Mouse (Mus musculus): ENCODE data around the gene Gm48552.

The Gm48552 gene

GRCm38 (mm10) chr10:81387716-81388115 lies 1.1 kb upstream of the Gm48552 start:
- DNase-seq (ENCODE audit: low spot score), result no peak

- no peak for DNase-seq (ENCODE audit: low spot score)
These were observed 568 bp downstream of the Gm48552 start for GRCm38 (mm10) chr10:81389373-81389772.

- DNase-seq (ENCODE audit: low spot score), result no peak
These were observed 1.2 kb downstream of the Gm48552 start for GRCm38 (mm10) chr10:81389801-81390677.

- no peak for DNase-seq (ENCODE audit: low spot score)
These were observed 1.8 kb downstream of the Gm48552 start for GRCm38 (mm10) chr10:81390678-81390965.

GRCm38 (mm10) chr10:81392270-81392669 lies 3.5 kb downstream of the Gm48552 start:
- no peak for DNase-seq (ENCODE audit: low spot score)

GRCm38 (mm10) chr10:81392781-81393185 lies 4.0 kb downstream of the Gm48552 start, which contains the start of gene Smim24:
Gene Smim24 (plus strand): TSS chr10:81393051.
- DNase-seq (ENCODE audit: low spot score), result no peak

GRCm38 (mm10) chr10:81393456-81394063 lies 4.8 kb downstream of the Gm48552 start:
- no peak for DNase-seq (ENCODE audit: low spot score)

GRCm38 (mm10) chr10:81395127-81395526 lies 6.3 kb downstream of the Gm48552 start:
- no peak for DNase-seq (ENCODE audit: low spot score)

GRCm38 (mm10) chr10:81395865-81396264 lies 7.1 kb downstream of the Gm48552 start:
- DNase-seq (ENCODE audit: low spot score), result no peak

- DNase-seq (ENCODE audit: low spot score), result no peak
These were observed 7.9 kb downstream of the Gm48552 start for GRCm38 (mm10) chr10:81396749-81397148.

- DNase-seq (ENCODE audit: low spot score), result no peak
These were observed 10.5 kb downstream of the Gm48552 start for GRCm38 (mm10) chr10:81399296-81399695.

GRCm38 (mm10) chr10:81399798-81400308 lies 11.0 kb downstream of the Gm48552 start:
- no peak for DNase-seq (ENCODE audit: low spot score)

GRCm38 (mm10) chr10:81400371-81401204 lies 11.8 kb downstream of the Gm48552 start:
- no peak for DNase-seq (ENCODE audit: low spot score)

- no peak for DNase-seq (ENCODE audit: low spot score)
These were observed 12.4 kb downstream of the Gm48552 start for GRCm38 (mm10) chr10:81401205-81401520.

GRCm38 (mm10) chr10:81401521-81402226 lies 12.9 kb downstream of the Gm48552 start:
- no peak for DNase-seq (ENCODE audit: low spot score)

GRCm38 (mm10) chr10:81402227-81402765 lies 13.5 kb downstream of the Gm48552 start:
- no peak for DNase-seq (ENCODE audit: low spot score)

- no peak for DNase-seq (ENCODE audit: low spot score)
These were observed 14.7 kb downstream of the Gm48552 start for GRCm38 (mm10) chr10:81403511-81403910.

- DNase-seq (ENCODE audit: low spot score), result no peak
These were observed 15.3 kb downstream of the Gm48552 start for GRCm38 (mm10) chr10:81404082-81404481.

GRCm38 (mm10) chr10:81404720-81405119 lies 15.9 kb downstream of the Gm48552 start:
- DNase-seq (ENCODE audit: low spot score), result no peak

- DNase-seq (ENCODE audit: low spot score), result no peak
These were observed 16.9 kb downstream of the Gm48552 start for GRCm38 (mm10) chr10:81405588-81406201.
